Mouse (Mus musculus) naive thymus-derived CD4-positive, alpha-beta T cell, adult 2 months (primary cell): ENCODE measurements at regions not wholly inside any gene's neighbourhood (a gene's known extent, or its start where the extent isn't known, plus 50 kb on each side); places are given as distances from the start of the nearest gene placed in this dataset.

ENCODE experiments used
- DNase-seq: peaks from one replicate; pipeline ENCODE4 v3.0.0-alpha.2; 2011; ENCODE audit warnings: low read depth

DNA sequence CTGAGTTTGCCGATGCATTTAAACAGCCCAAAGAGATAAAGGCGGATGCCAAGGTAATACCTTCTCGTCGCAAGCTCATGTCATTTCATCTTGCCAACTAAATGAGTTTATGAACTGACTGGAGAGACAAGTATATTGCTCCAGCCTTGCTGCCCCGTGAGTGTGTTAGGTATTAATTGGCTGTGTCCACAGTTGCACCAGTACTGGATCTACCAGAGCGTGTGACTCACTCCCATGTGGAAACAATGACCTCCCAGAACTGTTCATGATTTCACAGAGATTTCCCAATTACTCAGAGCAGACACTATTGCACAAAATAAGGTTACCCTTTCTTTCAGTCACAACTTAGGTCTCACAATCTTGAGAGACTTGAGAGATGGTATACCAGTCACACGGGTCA is 179.8 kb upstream of the Adgrl2 start:
- DNase-seq = no peak

DNA sequence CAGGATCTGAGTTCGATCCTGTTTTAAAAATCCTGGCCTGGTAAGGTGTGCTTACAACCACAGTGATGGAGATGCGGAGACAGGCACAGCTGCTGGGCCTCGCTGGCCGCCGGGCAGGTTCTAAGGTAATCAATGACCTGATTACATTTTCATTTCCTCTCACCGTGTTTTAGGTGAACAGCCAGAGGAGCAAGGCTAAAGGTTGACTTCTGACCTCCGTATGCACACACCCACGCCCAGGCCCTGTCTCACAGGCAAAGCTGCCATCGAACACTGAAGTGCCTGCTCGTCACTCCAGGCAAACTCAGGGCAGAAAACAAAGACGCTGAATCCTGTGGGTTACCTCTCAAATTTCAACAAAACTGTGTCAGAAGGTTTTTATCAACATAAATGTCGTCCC is 179.1 kb upstream of the Adgrl2 start:
- DNase-seq = no peak

DNA sequence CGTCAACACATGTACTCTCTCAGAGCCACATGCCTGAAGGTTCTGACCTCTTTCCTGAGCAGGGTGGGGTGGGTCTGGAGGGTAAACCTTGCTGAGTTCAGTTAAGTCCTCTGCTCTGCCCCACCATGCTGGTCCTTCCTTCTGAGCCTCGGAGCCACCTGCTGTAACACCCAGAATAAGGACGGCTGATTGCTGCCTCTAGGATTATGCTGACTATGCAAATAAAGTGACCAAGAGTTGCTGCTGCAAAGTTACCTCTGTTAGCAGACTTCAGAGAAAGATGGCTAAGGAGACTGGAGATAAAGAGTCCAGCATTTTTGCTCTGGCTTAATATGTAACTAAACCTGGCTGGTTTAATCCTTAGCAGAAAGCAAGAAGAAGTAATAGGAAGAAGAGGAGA is 177.6 kb upstream of the Adgrl2 start:
- DNase-seq = no peak

DNA sequence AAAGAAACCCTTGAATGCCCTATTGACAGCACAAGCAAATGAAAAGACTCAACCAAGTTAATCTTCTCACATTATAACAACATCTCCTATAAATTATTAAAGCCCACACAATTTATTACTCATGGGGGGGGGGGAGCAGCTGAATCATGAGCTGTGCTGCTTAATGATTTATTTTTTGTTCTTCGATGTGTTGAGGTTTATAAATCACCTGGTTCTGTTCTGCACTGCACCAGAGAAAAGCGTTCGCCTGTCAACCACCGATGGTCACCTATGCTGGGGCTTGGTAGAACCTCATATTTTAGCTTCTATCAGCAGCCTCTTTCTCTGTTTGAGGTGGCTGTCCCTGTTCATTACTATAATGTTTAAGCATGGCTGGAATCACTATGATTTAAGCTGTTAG is 174.4 kb upstream of the Adgrl2 start:
- no peak for DNase-seq

DNA sequence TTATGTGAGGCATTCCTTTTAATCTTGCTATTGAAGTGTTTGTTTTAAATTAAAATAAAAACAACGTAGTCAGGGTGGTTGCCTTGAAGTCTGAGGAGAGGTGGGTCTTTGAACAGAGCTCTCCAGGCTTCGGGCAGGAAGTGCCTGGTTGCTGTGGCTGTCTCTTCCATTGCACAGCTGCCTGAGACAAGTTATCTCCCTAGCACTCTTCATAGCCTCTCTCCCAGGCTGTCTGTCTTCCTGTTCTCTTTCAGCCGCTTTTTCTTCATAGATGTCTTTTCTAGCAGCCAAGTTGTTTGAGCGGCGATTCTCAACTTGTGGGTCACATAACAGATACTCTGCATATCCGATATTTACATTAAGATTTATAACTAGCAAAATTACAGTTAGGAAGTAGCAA is 173.2 kb upstream of the Adgrl2 start:
- no peak for DNase-seq

DNA sequence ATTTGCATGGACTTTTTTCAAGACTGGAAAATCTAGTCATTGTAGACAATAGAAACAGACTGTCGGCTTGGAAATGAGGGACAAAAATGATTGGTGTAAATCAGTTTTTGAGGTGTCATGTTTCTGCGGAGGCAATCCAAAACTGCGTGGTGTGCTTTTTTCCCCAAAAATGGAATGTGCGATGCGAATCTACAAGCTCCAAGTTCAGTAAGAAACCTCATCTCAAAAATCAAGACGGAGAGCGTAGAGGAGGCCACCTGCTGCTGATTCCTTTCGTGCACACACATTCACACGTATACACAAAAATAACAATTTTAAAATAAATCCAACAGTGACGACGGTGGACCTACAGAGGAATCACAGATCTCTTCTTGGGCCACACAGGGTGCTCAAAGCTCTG is 170.5 kb upstream of the Adgrl2 start:
- DNase-seq = no peak

DNA sequence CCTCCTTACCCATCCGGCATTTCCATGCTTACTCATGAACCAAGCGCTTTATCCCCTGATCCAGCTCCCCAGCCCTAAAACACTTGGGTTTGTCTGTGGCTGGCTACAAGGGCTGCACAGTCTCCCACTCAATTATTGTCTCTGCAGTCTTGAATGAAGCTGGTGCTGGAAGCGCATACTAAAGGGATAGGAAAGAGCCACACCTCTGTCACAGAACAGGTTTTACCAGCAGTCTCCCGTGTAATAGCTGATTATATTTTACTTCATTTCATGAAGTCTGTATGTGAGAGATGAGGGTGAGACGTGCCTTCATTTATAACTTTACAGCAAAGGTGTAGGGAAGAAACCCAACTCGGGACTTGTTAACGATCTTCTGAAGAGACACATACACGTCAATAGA is 167.0 kb upstream of the Adgrl2 start:
- no peak for DNase-seq

DNA sequence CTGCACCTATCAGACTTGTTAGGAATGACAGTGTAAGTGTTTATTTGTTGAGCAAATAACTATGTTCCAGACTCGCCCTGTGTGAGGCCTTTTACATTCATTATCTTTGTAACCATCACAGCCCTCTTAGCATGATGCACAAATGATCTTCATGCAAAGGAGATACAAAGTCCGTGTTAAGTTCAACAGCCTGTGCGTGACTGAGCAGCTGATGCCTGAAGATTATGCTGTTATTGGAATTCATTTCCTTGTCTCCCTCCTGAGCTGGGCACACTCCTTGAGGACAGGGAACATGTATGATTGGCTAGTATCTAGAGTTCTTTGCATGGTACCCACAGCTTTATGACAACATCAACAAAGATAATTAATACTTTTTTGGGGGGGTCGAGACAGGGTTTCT is 162.0 kb upstream of the Adgrl2 start:
- no peak for DNase-seq

DNA sequence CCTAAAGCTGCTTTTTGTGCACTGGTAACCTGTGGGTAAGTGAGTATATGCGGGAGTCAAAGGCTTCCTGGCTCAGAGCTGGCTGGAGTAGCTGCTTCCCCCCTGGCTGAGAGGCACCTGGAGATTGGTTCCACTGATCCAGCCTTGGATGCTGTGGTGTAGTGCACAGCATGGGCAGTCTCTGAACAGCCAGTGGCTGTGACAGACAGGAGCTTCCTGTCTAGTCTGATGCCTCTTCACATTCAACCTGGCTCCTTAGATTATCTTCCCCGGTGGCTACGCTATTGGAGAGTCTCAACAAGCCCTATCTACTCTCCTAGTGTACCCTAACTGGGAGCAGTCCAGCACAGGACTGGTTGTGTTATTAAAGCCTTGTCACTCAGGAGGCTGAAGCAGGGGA is 160.4 kb upstream of the Adgrl2 start:
- no peak for DNase-seq

DNA sequence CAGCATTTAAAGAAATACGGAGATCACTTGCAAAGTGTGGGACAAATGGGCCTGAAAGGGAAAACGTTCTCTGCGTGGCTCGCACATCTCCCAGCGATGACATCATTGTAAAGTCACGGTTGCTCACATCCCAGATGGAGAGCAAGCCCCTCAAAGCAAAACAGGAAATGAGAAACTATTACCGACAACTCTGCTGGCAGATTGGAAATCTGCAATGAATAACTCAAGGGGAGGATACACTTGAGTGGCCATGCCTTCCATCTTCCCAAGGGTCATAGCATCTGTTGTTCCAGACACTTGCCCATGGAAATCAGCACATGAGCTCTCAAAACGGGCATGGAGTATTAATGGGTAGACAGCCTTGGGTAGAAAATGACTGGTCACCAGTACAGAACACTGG is 158.3 kb upstream of the Adgrl2 start:
- DNase-seq = no peak

DNA sequence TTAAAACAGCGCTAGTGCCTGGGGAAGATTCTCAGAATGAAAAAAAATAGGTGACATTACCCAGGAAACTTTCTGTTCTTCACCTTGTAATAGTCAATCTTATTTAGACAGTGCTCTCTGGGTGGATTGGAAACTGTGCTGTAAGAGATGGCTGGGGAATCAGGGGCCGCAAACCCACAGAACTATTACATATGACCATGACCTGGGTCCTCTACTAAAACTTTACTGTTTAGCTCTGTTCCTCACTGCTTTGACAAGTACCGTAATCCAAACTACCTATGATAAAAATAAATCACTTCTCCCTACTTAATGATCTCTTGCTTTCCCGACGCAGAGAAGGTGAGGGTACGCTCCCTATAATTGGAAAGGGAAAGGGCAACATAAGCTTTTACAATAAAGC is 157.6 kb upstream of the Adgrl2 start:
- DNase-seq = no peak

DNA sequence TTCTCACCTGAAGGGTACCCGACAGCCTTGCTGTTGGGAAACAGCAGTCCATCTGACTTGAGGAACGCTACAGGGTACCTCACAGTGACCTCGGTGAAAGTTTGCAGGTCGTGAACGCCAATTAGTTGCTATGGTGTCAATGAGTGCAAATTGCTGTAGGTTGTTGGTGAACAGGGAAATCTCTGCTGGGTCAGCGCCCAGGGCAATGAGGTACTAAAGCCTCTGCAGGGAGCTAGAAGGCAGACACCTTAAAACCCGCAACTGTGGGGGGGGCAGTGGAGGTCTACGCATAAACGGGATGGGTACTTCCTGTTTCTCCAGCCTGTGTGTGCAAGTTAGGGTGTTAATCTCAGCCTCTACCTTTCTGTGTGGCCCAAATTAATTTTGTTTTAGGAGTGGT is 156.3 kb upstream of the Adgrl2 start:
- DNase-seq = no peak

DNA sequence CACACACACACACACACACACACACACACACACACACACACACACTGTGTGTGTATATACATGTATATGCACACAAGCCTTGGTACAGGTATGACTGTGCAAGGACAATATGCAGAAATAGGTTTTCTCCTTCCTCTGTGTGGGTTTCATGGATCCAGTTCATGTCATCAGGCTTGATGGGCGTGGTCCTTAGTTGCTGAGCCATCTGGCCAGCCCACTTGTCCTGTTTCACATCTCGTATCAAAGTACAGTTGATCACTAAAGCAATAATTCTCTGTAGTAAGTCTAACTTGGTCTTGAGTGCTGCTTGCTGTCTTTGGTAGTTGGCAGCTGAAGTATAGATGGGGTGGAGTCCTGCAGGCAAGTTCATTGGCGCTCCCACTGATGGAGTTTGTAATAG is 150.1 kb upstream of the Adgrl2 start:
- no peak for DNase-seq

DNA sequence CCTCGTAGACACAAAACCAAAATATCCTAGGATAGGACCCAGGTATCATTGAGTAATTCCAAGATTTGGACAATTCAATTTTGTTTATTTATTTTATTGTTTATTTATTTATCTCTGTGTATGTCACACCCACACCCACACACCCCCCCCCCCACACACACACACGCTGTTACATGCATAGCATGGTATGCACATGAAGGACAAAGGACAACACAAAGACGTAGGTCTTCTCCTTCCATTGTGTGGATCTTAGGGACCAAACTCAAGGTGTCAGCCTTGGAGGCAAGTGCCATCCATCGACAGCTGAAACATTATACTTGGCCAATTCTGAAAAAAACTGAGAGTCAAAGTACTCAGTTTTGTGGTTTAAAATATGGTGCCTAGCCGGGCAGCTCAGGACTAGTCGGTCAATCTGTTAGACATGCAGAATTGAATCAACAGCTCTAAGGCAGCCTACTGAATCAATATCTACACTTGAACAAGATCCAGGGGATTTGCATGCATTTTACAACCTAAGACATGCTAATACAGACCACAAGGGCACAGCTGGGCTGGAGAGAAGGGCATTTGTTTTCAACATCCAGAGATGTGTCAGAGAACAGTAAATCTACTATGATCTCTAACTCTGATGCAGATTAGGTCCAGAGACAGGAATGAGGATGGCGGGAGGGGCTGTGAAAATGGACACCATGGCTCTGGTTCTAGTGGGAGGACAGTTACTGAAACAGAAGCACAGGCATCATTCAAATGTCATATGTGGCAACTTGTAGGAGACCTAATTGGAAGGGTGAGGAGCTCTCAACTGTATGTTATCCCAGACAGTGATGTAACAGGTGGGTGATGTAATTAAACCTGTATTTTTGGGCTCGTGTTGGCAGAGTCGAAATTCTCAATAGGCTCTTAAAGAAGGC is 143.9 kb upstream of the Adgrl2 start:
- no peak for DNase-seq

DNA sequence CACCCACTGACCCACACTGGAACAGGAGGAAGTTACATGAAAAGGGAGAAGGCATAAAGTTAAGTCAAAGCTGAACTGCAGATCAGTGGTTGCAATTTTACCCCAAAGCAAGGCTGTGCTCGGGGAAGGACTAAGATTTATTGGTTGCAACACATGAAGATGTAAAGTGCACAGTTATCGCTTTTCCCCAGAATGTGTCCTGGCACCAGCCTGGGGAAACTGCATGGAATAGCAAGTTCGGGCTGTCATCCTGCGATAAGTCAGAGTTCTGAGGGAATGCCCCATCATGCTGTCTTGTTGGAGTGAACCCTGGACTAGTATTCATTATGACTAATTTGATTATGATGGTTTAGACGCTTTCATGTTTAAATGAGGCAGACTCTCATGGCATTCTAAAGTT is 128.5 kb upstream of the Adgrl2 start:
- DNase-seq = no peak

DNA sequence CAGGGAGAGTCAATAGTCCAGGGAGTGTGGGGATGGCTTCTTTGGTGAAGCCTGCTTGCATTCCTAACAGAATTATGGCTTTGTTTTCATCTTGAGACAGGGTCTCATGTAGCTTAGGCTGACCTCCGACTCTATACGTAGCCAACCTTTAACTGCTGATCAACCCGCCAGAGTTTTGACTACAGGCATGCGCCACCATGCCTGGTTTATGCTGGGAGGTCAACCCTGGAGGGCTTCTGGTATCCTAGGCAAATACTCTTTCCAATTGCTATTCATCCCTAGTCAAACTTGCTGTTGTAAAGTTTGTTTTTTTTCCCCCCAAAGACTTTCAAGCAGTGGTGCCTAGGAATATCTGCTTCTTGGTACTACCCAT is 127.3 kb upstream of the Adgrl2 start:
- DNase-seq = no peak

DNA sequence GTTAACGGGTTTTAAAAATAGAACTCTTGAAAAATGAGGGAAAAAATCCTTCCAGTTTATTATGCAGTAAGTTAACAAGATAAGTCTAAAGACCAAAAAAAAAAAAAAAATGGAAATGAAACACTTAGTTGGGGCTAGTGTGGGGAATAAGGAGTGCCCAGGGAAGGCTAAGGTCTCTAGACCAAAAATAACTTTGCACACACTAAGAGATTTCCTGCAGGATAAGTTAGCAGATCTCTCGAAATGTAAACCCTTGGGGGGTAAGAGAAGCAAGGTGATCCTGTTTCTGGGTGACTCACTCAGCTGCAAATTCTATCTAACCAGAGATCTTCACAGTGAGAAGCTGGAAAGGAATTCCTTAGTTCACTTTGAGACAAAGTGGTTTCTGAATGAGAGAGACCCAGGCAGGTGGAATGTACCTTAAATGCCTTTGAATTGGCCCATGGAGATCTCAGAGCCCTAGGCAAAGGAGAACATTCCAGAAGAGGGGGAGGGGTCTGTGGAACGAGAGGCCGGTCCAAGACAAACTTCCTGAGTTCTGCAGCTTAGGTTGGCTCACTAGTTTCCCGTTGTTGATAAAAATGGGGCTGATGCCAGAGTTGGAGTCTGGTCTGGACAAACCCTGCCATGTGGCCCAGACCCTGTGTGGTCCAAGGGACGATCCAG is 126.8 kb upstream of the Adgrl2 start:
- no peak for DNase-seq

DNA sequence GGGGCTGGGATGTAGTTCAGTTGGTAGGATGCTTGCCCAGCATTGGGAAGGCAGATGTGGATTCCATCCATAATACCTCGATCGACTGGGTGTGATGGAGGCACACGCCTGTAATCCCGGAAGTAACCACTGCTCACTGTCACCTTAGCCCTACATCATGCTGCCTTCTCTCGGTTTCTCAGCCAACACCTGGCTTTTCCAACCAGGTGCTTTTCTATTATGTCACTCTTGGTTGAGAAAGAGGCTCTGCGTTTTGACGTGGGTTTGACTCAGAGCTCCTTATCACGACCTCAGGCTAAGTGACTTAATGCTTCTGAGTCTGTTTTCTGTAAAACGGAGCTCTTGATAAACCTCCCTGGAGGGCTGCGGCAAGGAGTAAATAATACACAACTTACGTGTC is 126.2 kb upstream of the Adgrl2 start:
- no peak for DNase-seq

DNA sequence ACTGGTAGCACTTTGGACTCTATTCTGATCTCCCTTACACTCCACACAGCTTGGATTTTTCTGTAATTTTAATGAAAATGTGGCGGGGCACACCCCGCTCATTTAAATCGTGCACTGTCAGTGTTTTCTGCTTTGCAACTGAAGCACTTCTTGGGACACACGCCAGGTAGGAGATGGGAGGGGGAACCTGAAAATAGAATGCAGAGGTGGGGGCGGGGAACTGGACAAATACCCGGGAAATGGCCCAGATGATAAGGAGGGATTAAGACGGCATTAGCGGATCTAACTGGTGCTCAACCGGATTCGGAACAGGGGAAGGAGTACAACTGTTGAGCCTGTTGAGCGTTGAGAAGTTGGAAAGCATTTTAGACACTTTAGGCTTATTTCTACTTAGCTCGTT is 125.5 kb upstream of the Adgrl2 start:
- no peak for DNase-seq

DNA sequence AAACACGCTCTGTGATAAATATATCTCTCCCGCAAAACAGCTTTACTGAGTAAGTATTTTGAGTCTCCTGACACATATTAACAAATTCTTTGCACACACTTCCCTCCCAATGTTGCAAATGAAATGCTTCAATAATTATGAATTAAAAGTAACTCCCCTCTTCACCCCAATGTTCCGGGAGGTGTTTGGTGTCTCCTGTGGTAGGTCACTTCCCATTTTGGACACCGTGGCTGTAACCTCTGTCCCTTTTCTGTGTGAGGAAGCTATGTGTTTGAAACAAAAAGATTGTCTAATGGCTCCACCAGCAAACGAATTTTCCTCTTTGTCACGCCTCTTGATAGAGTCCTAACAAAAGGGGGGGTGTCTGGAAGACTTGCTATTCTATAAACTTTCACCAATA is 122.5 kb upstream of the Adgrl2 start:
- no peak for DNase-seq

DNA sequence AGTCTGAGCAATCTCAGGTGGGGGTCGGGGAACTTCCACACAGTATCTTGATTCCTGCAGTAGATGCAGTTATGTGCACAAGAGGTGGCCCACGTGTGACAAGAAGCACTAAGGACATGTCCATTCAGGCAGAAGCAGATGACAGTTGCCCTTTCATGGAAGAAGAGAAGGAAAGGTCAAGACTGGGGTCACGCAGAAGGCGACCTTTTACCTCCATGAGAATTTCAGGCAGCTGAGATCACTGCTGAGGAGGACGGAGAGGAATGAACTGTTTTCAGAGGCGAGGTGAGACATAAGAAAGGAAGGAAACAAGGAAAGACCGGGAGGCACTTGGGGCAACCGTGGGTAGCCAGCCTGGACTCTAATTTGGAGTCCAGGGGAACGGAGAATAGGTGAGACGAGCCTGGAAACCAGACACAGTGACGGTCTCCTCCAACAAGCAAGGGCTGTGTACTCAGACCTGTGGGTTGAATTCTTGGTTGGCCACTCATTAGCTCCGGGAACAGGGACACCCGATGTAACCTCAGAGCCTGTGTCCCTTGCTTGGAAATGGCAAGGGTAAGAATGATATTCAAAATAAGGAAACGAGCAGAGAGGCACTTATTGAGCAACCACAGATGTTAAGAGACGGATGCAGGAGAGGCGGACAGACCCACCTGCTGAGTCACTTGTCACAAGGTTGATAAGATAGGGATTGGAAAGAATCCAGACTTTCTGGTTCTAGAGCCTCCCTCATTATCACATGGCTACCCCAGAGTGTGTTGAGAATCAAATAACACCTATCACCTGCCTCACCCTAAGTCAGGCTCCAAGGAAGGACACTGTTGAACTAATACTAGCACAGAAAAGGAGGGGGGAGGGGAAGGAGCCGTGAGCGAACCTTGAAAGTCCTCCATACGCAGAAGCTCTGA is 121.4 kb upstream of the Adgrl2 start:
- no peak for DNase-seq

DNA sequence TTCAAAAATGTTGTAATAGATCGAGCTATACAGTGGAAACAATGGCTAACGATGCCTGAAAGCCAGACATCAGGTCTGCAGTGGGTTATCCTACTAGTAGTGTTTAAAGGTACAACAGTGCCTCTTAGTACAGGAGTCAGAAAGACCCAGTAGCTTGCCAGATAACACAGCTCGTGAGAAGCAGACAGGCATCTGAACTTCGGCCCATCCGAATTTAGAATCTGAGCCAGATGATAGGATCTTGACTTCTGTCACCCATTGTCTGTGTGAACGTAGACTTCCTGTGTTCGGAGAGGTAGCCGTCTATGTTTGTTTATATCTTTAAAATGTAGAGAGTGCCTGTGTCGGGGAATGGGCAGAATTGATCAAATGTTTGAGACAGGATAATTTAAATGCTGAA is 120.5 kb upstream of the Adgrl2 start:
- no peak for DNase-seq
